Mouse (Mus musculus) cortical plate, adult 2 months (tissue): ENCODE measurements around the gene Tomm20.

ENCODE experiments used
- CTCF ChIP-seq: fragments of 200-500 bp; IDR thresholded peaks from 2 replicates; pipeline ENCODE4 v1.5.1; 2011; ENCODE audit warnings: mild to moderate bottlenecking, control low read depth, low read length; ENCODE audit not compliant: insufficient read depth; ENCODE audit errors: extremely low read depth
- POLR2A ChIP-seq: fragments of 200-500 bp; IDR thresholded peaks from 2 replicates; pipeline ENCODE4 v1.6.1; 2011; ENCODE audit warnings: mild to moderate bottlenecking, low read length, control low read depth; ENCODE audit not compliant: insufficient read depth; ENCODE audit errors: extremely low read depth

DNA sequence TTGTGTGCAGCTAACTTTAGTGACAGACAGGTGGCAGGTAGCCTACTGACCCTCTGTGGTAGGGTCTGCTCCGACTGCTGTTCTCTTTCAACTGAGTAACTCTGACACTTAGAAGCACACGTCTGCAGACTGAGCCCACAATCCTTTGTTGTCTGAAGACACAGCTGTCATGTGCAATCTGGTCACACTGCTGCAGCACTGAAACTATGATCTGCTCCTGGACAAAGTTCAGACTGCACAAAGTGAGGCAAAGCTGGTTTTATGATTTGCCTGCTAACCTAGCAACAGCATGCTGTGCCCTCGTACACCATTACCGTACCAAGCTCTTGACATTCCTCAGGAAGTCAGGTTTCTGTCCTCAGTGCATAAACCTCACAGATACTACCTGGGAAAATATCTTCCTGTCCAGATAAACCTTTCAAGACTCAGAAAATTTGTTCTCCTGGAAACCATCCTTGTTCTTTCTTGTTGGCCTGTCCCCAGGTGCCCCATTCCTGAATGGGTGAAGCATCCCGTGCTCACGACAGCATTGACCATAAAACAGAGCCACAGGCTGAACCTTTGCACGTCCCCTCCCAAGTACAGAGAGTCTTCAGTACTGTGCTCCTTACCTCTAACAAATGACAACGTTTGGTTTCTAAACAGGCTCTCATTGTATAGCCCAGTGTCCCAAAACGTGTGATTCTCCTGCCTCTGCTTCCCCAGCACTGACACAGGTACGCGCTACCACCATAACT lies 6.4 kb upstream of the Tomm20 start:
- TF ChIP-seq CTCF = no peak
- no peak for TF ChIP-seq POLR2A
